Mouse (Mus musculus) spleen, adult 2 months (tissue): ENCODE measurements at regions not wholly inside any gene's neighbourhood (a gene's known extent, or its start where the extent isn't known, plus 50 kb on each side); places are given as distances from the start of the nearest gene placed in this dataset.

ENCODE experiments used
- CTCF ChIP-seq: fragments of 200-500 bp; IDR thresholded peaks from 2 replicates; pipeline ENCODE4 v1.5.1; 2011; ENCODE audit warnings: mild to moderate bottlenecking, inconsistent platforms; ENCODE audit not compliant: insufficient read depth, insufficient read length, insufficient replicate concordance; ENCODE audit errors: extremely low read depth
- POLR2A ChIP-seq: fragments of 200-500 bp; IDR thresholded peaks from 2 replicates; pipeline ENCODE4 v1.6.1; 2011; ENCODE audit warnings: low read depth, low read length, inconsistent platforms

DNA sequence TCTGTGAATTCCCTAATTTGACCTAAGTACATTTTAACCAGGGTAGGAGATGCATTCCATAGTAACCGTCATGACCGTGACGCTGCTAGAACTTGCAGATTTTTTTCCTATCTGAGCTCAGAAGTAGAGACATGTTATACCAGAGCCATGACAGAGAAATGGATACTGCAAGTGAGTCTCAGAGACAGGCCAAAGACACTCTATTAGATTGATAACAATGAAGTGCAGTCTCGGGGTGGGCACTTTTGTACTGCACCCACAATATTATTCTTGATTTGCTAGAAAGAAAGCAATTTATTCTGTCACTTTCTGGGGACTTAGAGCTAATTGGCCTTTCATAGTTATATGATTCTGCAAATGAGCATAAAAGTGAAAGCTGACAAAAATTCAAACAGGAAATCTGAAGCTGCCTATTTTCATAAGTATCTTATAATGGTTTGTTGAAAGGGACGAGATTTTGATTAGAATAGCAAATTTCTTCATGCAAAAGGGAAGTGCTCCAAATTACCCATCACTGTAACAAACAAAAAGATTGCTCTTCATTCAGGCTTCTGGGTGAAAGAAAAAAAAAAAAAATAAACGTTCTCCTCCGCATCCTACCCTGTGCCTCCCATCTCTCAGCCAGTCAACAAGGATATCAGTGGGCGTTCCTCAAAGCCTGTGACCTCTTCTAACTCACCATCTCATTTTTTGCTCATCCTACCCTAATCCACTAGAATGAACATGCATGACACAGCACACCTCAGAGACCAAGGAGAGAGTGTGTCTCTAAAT is 643.0 kb upstream of the Map3k7 start:
- TF ChIP-seq CTCF (no peak), POLR2A (no peak)
